Mouse (Mus musculus) right cerebral cortex, postnatal 4 days (tissue): ENCODE results near the gene Gm2431.
"Not testable (repeated sequence)": the region's sequence is repeated elsewhere in the genome, so short reads cannot be mapped to it uniquely, and the experiment has no call there.

Source experiments
- DNase-seq: peaks from one replicate; pipeline ENCODE4 v3.0.0-alpha.2; 2022

Gene Gm2431

DNA sequence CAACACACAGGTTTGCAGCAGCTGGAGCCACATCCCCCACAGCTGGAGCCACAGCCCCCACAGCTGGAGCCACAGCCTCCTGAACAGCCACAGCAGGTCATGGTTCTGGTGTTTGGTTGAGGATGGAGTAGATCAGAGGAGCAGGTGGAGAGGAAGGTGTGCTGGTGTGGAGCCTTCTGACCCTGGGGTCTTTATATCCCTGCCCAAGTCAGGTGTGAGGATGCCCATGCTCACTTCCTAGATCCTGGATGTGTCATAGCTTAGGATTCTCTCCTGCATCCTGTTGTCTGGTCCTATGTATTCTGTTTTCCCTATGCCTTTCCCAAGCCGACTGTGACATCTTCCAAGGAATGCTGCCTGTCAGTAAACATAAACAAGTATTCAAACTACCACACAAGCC, at the start of gene Gm2431:
TSS of gene Gm2431 (minus strand) at position 101 of the 400 bp plus-strand sequence.
- DNase-seq, result not testable (repeated sequence)

DNA sequence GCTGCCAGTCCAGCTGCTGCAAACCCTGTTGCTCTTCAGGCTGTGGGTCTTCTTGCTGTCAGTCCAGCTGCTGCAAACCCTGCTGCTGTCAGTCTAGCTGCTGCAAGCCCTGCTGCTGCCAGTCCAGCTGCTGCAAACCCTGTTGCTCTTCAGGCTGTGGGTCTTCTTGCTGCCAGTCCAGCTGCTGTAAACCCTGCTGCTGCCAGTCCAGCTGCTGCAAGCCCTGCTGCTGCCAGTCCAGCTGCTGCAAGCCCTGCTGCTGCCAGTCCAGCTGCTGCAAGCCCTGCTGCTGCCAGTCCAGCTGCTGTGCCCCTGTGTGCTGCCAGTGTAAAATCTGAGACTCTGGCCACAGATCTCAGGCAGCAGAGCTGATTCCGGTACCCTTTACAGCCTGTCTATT, 45.8 kb upstream of the Gm2431 start:
- not testable (repeated sequence) for DNase-seq

DNA sequence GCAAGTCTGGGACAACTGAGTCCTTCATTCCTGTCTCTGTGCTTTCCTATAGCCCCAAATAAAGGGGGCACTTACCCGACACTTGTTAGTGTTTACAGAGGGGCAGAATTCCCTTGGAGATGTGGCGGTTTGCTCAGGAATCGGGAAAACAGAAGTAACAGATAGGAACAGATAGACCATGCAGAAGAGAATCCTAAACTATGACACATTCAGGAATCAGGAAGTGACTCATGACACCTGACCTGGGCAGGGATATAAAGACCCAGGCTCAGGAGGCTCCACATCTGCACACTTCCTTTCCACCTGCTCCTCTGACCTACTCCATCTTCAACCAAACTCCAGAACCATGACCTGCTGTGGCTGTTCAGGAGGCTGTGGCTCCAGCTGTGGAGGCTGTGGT, 45.1 kb upstream of the Gm2431 start, which contains the start of gene Krtap5-4:
TSS of gene Krtap5-4 (plus strand) at position 301 of the 400 bp plus-strand sequence.
- DNase-seq, result no peak

DNA sequence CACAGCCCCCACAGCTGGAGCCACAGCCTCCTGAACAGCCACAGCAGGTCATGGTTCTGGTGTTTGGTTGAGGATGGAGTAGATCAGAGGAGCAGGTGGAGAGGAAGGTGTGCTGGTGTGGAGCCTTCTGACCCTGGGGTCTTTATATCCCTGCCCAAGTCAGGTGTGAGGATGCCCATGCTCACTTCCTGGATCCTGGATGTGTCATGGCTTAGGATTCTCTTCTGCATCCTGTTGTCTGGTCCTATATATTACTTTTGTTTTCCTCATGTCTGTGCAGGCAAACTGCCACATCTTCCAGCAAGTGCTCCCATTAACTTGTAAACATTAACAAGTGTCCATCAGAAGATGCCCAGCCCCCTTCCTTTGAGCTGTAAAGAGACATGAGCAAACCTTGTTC, 38.9 kb upstream of the Gm2431 start, which contains the start of gene Krtap5-1:
TSS of gene Krtap5-1 (minus strand) at position 101 of the 400 bp plus-strand sequence.
- not testable (repeated sequence) for DNase-seq

DNA sequence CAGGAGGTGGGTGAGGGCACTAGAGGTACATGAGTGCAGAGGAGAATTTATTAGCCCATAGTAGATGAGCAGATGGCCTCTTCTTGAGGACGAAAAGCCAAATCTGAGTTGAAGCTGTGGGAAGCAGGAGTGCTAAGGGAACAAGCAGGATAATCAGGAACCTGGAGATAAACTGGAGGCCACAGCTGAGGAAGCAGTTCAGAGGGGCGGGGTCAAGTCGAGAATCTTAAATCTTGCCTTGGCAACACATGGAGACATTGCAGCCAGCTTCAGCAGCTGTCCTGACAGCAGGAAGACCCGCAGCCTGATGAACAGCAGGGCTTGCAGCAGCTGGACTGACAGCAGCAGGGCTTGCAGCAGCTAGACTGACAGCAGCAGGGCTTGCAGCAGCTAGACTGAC, 38.0 kb upstream of the Gm2431 start:
- DNase-seq, result not testable (repeated sequence)

DNA sequence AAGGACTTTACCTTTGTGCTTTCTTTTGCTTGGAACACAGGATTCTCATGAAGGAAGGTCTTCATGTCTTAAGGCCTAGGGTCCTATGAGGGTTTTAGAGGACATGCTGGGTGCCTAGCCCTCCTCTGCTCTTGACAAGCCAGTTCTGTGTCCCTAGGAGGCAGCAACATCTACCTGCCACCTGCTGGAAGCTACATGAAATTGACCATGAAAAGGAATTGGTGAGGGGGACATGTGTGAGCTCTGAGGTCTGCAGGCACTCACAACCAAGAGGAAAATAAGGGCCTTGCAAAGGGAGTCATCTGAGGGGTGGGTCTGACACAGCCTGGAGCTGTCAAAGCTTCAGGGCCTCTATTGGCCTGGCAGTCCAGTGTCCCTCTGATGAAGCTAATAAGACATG, 37.3 kb upstream of the Gm2431 start:
- no peak for DNase-seq

DNA sequence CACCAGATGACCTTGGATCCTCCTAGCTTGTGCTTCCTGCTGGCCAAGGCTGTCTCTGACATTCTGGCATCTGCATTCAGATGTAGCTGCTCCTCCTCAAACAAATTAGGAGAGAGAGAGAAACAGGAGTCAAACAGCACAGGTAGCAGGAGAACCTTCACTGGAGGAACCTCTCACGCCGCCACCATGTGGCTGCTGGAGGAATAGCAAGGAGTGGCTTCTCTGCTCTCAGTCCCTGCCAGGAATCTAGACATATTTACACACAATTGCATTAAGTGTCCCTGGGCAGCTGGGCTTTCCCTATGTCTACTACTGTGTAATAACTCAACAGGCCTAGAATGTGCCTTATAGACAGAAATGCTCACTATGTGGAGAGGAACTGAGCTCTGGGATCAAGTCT, 35.7 kb upstream of the Gm2431 start:
- DNase-seq, result peak; percentile 16

DNA sequence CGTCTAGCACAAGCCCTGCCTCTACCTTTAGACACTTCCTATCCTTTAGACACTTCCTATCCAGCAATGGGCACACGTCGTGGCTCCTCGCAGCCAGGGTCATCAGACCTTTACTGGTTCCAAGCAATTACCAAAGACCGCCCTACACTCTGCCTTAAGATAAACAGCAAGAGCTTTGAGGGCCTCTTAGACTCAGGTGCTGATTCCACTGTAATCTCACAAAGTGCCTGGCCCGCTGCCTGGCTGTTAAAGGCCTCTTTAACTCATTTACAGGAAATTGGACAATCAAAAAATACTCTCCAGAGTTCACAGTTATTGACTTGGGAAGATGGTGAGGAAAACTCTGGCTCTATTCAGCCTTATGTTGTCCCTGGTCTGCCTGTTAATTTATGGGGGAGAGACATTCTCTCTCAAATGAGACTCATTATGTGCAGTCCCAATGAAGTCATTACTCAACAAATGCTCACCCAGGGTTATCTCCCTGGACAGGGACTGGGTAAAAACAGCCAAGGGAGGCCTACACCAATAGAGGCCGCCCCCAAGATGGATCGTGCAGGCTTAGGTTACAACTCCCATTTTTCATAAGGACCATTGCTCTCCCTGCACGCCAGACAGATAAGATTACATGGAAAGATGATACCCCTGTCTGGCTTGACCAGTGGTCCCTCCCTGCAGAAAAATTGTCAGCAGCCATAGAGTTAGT, 27.9 kb upstream of the Gm2431 start:
- DNase-seq, result not testable (repeated sequence)

DNA sequence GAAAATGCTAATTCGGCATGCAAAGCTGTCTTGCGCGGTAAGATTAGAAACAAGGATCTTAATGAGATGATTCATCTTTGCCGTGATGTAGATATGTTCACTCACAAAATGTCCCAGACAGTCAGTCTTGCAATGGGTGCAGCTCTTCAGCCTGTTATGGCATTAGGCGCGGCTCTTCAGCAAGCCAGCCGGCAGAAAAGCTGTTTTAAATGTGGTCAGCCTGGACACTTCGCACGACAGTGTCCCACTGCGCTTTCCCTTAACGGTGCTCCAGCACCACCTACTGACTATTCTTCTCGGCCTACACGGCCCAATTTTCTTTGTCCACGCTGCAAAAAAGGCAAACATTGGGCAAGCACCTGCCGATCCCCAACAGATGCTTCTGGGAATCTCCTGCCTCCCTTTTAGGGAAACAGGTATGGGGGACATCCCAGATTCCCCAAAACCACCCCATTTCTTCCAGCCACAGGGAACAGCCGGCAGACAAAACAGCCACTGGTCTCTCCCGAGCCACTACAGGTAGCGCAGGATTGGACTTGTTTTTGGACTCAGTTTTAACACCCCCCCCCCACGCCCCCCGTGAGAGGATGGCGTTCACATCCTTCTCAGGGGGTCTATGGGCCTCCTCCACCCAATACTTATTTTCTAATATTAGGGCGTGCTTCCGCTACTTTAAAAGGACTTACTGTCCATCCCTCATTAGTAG, 27.1 kb upstream of the Gm2431 start:
- peak; percentile 25 for DNase-seq

DNA sequence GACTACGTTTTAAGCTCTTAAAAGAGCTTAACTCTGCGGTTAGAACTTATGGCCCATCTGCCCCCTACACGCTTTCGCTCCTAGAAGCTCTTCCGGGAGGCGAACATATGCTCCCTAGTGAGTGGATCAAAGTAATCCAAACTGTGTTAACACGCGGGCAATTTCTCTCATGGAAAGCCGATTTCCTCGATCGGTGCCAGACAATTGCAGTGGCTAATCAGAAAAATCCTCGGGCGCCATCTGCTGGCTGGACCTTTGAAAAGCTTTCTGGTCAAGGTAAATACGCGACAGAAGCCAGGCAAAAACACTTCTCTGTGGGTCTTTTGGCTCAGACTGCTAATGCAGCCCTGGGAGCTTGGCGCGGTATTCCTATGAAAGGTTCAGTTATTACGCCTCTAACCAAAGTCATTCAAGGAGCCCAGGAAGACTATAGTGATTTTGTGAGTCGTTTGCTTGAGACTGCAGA, 26.5 kb upstream of the Gm2431 start:
- DNase-seq, result peak; percentile 98

DNA sequence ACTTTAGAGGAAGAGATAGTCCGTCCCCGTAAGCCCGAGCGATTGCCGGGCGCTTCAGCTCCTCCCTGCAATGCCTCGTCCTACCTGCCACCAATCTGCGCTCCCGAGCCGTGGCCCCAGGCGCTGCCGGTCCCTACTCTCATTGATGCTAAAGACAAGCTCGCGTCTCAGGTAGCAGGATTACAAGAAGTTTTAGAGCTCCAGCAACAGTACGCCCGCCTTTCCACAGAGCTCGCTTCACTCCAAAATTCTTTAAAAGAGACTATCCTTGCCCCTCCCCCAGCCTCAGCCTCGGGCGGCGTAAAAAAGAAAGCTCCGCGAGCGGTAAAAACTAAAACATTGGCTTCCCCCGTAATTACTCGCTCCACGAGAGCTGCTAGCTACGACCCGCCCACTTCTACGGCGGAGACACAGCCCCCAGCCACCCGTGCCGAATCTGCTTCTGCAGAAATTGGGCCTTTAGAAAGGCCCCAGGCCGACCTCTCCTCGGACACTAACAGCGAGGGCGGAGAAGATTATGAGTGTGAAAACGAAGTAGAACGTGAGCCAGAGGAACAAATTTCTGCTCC, 26.0 kb upstream of the Gm2431 start:
- DNase-seq, result peak; percentile 45

DNA sequence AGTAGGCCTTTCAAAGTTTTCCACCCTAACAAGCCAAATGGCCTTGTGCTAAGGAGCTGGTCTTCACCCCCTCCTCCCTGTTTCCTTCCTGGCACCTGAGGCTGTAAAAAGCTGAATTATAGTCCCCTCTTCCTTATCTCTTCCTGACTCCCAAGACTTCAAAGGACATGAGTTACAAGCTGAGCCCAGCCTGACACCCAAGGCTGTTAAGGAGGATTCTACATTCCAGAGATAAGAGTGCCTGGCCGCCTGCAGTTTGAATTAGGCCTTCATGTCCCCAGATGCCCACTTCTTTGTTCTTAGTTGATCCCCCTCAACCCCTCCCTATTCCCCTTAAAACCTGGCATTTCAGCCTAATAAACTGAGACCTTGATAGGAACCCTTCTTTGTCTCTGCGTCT, 24.7 kb upstream of the Gm2431 start:
- not testable (repeated sequence) for DNase-seq

DNA sequence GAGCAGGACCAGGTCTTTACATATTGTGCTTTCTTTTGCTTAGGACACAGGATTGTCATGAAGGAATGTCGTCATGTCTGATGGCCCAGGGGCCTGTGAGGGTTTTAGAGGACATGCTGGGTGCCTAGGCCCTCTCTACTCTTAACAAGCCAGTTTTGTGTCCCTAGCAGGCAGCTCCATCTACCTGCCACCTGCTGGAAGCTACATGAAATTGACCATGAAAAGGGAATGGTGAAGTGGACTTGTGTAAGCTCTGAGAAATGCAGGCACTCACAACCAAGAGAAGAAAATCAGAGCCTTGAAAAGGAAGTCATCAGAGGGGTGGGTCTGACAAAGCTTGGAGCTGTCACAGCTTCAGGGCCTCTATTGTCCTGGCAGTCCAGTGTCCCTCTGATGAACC, 21.1 kb upstream of the Gm2431 start:
- DNase-seq, result not testable (repeated sequence)

DNA sequence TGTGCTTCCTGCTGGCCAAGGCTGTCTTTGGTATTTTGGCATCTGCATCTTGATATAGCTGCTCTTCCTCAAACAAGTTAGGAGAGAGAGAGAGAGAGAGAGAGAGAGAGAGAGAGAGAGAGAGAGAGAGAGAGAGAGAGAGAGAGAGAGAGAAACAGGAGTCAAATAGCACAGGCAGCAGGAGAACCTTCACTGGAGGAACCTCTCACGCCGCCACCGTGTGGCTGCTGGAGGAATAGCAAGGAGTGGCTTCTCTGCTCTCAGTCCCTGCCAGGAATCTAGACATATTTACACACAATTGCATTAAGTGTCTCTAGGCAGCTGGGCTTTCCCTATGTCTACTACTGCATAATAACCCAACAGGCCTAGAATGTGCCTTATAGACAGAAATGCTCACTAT, 20.0 kb upstream of the Gm2431 start:
- DNase-seq, result peak; percentile 79

DNA sequence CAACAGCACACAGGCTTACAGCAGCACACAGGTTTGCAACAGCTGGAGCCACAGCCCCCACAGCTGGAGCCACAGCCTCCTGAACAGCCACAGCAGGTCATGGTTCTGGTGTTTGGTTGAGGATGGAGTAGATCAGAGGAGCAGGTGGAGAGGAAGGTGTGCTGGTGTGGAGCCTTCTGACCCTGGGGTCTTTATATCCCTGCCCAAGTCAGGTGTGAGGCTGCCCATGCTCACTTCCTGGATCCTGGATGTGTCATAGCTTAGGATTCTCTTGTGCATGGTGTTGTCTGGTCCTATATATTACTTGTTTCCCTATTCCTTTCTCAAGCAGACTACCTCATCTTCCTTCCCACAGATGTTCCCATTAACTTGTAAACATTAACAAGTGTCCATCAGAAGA, 16.1 kb upstream of the Gm2431 start, which contains the start of gene Gm4559:
TSS of gene Gm4559 (minus strand) at position 101 of the 400 bp plus-strand sequence.
- DNase-seq, result not testable (repeated sequence)

DNA sequence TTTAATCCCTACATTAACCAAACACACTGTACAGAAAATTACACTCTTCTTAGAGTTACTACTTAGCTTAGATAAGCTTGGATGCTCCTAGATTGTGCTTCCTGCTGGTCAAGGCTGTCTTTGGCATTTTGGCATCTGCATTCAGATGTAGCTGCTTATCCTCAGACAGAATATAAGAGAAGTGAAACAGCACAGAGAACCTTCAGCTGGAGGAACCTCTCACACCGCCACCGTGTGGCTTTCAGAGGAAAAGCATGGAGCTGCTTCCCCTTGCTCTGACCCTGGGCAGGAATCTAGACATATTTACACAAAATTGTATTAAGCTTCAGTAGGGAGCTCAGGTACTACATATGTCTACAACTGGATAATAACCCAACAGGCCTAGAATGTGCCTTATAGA, 2.6 kb downstream of the Gm2431 start:
- DNase-seq, result peak; percentile 50

DNA sequence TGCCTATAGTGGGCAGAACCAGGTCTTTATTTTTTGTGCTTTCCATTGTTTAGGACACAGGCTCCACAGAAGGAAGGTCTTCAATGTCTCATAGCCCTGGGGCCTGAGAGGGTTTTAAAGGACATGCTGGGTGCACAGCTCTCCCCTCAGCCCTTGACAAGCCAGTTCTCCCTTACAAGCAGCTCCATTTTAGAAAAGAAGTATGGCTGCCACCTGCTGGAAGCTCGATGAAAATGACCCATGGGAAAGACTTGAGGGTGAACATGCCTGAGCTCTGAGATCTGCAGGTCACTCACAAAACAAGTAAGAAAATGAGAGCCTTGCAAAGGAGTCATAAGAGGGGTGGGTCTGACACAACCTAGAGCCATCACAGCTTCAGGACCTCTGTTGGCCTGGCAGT, 8.3 kb downstream of the Gm2431 start:
- DNase-seq, result peak; percentile 36

DNA sequence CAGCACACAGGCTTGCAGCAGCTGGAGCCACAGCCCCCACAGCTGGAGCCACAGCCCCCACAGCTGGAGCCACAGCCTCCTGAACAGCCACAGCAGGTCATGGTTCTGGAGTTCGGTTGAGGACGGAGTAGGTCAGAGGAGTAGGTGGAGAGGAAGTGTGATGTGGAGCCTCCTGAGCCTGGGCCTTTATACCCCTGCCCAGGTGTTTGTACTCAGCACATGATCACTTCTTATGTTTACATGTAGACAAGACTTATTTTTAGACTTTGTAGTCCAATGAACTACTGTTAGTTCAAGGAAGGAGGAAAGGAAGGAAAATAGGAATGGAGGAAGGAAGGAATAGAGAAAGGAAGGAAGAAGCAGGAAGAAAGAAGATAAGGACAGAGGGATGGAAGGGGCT, 17.2 kb downstream of the Gm2431 start, which contains the start of gene Gm40460:
TSS of gene Gm40460 (minus strand) at position 101 of the 400 bp plus-strand sequence.
- DNase-seq, result no peak

DNA sequence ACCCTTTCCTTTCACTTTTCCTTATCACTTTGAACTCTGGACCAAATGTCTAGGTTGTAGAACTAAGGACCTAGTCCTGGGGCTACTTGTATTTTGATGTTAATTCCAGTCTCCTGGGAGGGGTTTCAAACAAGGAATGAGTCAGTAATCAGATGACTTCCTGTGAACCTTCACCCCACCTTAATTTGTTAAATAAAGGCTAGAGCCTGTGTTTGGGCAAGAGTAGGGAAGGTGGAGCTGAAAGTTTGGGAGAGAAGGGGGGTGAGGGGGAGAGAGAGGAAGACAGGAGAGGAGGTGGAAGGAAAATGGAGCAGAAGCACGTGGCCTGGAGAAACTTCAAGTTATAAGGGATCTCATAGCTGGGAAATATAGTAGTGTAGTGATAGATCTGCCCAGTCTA, 26.6 kb downstream of the Gm2431 start:
- no peak for DNase-seq

DNA sequence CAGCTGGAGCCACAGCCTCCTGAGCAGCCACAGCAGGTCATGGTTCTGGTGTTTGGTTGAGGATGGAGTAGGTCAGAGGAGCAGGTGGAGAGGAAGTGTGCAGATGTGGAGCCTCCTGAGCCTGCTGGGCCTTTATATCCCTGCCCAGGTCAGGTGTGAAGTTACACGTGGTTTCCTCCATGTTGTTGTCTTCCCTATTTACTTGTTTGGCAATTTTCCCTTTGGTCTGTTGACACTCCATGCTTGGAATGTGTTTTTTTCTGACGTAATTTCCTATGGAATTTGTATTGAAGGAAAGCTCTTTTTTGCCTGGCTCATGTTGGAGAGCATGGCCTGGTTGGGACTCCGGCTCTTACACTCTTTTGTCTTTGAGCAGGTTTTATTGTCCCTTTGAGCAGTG, 28.3 kb downstream of the Gm2431 start, which contains the start of gene Krtap5-5:
TSS of gene Krtap5-5 (minus strand) at position 101 of the 400 bp plus-strand sequence.
- not testable (repeated sequence) for DNase-seq

DNA sequence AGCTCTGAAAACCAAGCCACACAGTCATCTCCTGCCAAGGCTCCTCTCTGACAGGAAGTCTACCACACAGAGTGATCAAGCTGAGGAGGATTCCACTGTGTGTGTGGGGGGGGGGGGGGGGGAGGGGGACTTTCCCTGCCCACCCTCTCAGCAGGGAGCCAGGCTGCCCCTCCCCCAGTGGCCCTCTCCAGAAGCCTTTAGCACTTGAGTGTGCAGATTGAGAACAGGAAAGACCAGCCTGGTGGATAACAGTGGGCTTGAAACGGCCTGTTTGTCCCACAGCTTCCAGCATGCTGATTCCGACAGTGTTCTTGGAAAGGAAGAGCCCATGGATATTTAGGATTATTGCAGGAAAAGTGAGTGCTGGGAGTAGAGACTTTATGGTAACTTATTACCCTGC, 33.6 kb downstream of the Gm2431 start:
- no peak for DNase-seq

DNA sequence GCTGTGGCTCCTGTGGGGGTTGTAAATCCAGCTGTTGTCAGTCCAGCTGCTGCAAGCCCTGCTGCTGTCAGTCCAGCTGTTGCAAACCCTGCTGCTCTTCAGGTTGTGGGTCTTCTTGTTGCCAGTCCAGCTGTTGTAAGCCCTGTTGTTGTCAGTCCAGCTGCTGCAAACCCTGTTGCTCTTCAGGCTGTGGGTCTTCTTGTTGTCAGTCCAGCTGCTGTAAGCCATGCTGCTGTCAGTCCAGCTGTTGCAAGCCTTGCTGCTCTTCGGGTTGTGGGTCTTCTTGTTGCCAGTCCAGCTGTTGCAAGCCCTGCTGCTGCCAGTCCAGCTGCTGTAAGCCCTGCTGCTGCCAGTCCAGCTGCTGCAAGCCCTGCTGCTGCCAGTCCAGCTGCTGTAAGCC, 46.0 kb downstream of the Gm2431 start:
- not testable (repeated sequence) for DNase-seq

DNA sequence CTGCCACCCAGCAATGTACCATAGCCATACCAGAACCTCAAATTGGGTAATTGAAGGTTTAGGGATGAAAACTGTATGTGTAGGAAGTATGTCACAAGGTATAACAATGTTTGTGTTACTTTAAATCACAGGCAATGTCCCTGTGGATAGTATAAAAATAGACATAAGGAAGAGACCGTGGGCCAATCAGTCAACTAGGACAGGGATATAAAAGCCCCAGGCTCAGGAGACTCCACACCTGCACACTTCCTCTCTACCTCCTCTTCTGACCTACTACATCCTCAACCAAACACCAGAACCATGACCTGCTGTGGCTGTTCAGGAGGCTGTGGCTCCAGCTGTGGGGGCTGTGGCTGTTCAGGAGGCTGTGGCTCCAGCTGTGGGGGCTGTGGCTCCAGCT, 46.6 kb downstream of the Gm2431 start, which contains the start of gene Gm7579:
TSS of gene Gm7579 (plus strand) at position 301 of the 400 bp plus-strand sequence.
- DNase-seq, result no peak
